Mouse (Mus musculus): ENCODE data around the gene Card14. TPM values are rescaled to one million over a fixed set of nuclear protein-coding genes. Genes with fewer than 3 reads are reported as not detected.
A peak's percentile ranks its signal among the peaks of the same experiment; 100 is the strongest.

Gene Card14
- polyA plus RNA-seq, 1 experiment from 2014 or later: 0.09 TPM

GRCm38 (mm10) chr11:119314252-119314936, 6.8 kb downstream of the Card14 start:
- H3K27me3 ChIP-seq (replicated peaks; ENCODE audit: control insufficient read depth, insufficient read depth, low read length): no peaks in the 10 kb centered on the region
- no peak overlapping the region for H3K4me3 ChIP-seq (ENCODE audit: low read depth, low read length)
- DNase-seq (ENCODE audit: low spot score): no peak
- H3K9ac ChIP-seq (ENCODE audit: low read length): no peak overlapping the region
- H3K4me1 ChIP-seq (ENCODE audit: control insufficient read depth, insufficient read depth, low read length): no peaks in the 10 kb centered on the region
- no peak for ATAC-seq
- no peaks in the 10 kb centered on the region for H3K36me3 ChIP-seq (ENCODE audit: control insufficient read depth, insufficient read depth, low read length)
- 84% methylated on average over 17 of the region's 17 CpGs for WGBS
- H3K27ac ChIP-seq (ENCODE audit: low read depth, low read length): no peak overlapping the region
- no peaks in the 10 kb centered on the region for H3K9me3 ChIP-seq (replicated peaks; ENCODE audit: control insufficient read depth, low read length)
- H3K4me2 ChIP-seq (ENCODE audit: low read length): no peak overlapping the region

GRCm38 (mm10) chr11:119316720-119317119, 9.2 kb downstream of the Card14 start:
- 86% methylated on average over 4 of the region's 4 CpGs for WGBS

GRCm38 (mm10) chr11:119322521-119322920, 15.0 kb downstream of the Card14 start:
- Histone ChIP-seq H3K36me3 (ENCODE audit: control insufficient read depth, insufficient read depth, low read length) (no peaks in the 10 kb centered on the region), H3K27ac (ENCODE audit: low read depth, low read length) (no peak overlapping the region), H3K4me1 (ENCODE audit: control insufficient read depth, insufficient read depth, low read length) (no peaks in the 10 kb centered on the region), H3K9me3 (replicated peaks; ENCODE audit: control insufficient read depth, low read length) (no peaks in the 10 kb centered on the region), H3K9ac (ENCODE audit: low read length) (no peak overlapping the region), H3K4me2 (ENCODE audit: low read length) (no peak overlapping the region), H3K4me3 (ENCODE audit: low read depth, low read length) (no peak overlapping the region), H3K27me3 (replicated peaks; ENCODE audit: control insufficient read depth, insufficient read depth, low read length) (no peaks in the 10 kb centered on the region)
- ATAC-seq (no peak), DNase-seq (ENCODE audit: low spot score) (no peak)
- 83% methylated on average over 13 of the region's 13 CpGs for WGBS

More at GRCm38 (mm10) chr11:119316720-119317119, 9.2 kb downstream of the Card14 start:
- H3K4me3 ChIP-seq (ENCODE audit: low read depth, low read length): no peak overlapping the region
- H3K4me1 ChIP-seq (ENCODE audit: control insufficient read depth, insufficient read depth, low read length): no peaks in the 10 kb centered on the region
- ATAC-seq (no peak), DNase-seq (ENCODE audit: low spot score) (no peak)
- H3K36me3 ChIP-seq (ENCODE audit: control insufficient read depth, insufficient read depth, low read length): no peaks in the 10 kb centered on the region
- H3K4me2 ChIP-seq (ENCODE audit: low read length): no peak overlapping the region
- H3K9me3 ChIP-seq (replicated peaks; ENCODE audit: control insufficient read depth, low read length): no peaks in the 10 kb centered on the region
- H3K9ac ChIP-seq (ENCODE audit: low read length): no peak overlapping the region
- no peaks in the 10 kb centered on the region for H3K27me3 ChIP-seq (replicated peaks; ENCODE audit: control insufficient read depth, insufficient read depth, low read length)
- no peak overlapping the region for H3K27ac ChIP-seq (ENCODE audit: low read depth, low read length)

- no peaks in the 10 kb centered on the region for H3K27me3 ChIP-seq (replicated peaks; ENCODE audit: control insufficient read depth, insufficient read depth, low read length)
- no peaks in the 10 kb centered on the region for H3K4me1 ChIP-seq (ENCODE audit: control insufficient read depth, insufficient read depth, low read length)
- H3K36me3 ChIP-seq (ENCODE audit: control insufficient read depth, insufficient read depth, low read length): no peaks in the 10 kb centered on the region
- H3K9ac ChIP-seq (ENCODE audit: low read length): no peak overlapping the region
- DNase-seq (ENCODE audit: low spot score): no peak
- H3K4me2 ChIP-seq (ENCODE audit: low read length): no peak overlapping the region
- 91% methylated on average over 1 of the region's 1 CpGs for WGBS
- no peak overlapping the region for H3K27ac ChIP-seq (ENCODE audit: low read depth, low read length)
- H3K9me3 ChIP-seq (replicated peaks; ENCODE audit: control insufficient read depth, low read length): no peaks in the 10 kb centered on the region
- ATAC-seq: no peak
- H3K4me3 ChIP-seq (ENCODE audit: low read depth, low read length): no peak overlapping the region
These were observed 17.5 kb downstream of the Card14 start for GRCm38 (mm10) chr11:119325068-119325467.

- H3K36me3 ChIP-seq (ENCODE audit: control insufficient read depth, insufficient read depth, low read length): no peaks in the 10 kb centered on the region
- no peaks in the 10 kb centered on the region for H3K27me3 ChIP-seq (replicated peaks; ENCODE audit: control insufficient read depth, insufficient read depth, low read length)
- H3K9ac ChIP-seq (ENCODE audit: low read length): no peak overlapping the region
- H3K27ac ChIP-seq (ENCODE audit: low read depth, low read length): no peak overlapping the region
- H3K4me1 ChIP-seq (ENCODE audit: control insufficient read depth, insufficient read depth, low read length): no peaks in the 10 kb centered on the region
- no peak for ATAC-seq
- DNase-seq (ENCODE audit: low spot score): no peak
- H3K9me3 ChIP-seq (replicated peaks; ENCODE audit: control insufficient read depth, low read length): no peaks in the 10 kb centered on the region
- H3K4me2 ChIP-seq (ENCODE audit: low read length): no peak overlapping the region
- no peak overlapping the region for H3K4me3 ChIP-seq (ENCODE audit: low read depth, low read length)
- 70% methylated on average over 4 of the region's 4 CpGs for WGBS
These were observed 23.0 kb downstream of the Card14 start for GRCm38 (mm10) chr11:119330592-119330991.

GRCm38 (mm10) chr11:119331970-119332369, 24.4 kb downstream of the Card14 start:
- no peaks in the 10 kb centered on the region for H3K4me1 ChIP-seq (ENCODE audit: control insufficient read depth, insufficient read depth, low read length)
- H3K4me3 ChIP-seq (ENCODE audit: low read depth, low read length): no peak overlapping the region
- ATAC-seq (no peak), DNase-seq (ENCODE audit: low spot score) (no peak)
- H3K27ac ChIP-seq (ENCODE audit: low read depth, low read length): no peak overlapping the region
- H3K9me3 ChIP-seq (replicated peaks; ENCODE audit: control insufficient read depth, low read length): no peaks in the 10 kb centered on the region
- no peaks in the 10 kb centered on the region for H3K27me3 ChIP-seq (replicated peaks; ENCODE audit: control insufficient read depth, insufficient read depth, low read length)
- 42% methylated on average over 3 of the region's 3 CpGs for WGBS
- H3K9ac ChIP-seq (ENCODE audit: low read length): no peak overlapping the region
- H3K36me3 ChIP-seq (ENCODE audit: control insufficient read depth, insufficient read depth, low read length): no peaks in the 10 kb centered on the region
- no peak overlapping the region for H3K4me2 ChIP-seq (ENCODE audit: low read length)

GRCm38 (mm10) chr11:119338271-119339059, 30.9 kb downstream of the Card14 start:
- DNase-seq (ENCODE audit: low spot score): no peak
- Histone ChIP-seq H3K4me1 (ENCODE audit: control insufficient read depth, insufficient read depth, low read length) (no peaks in the 10 kb centered on the region), H3K27ac (ENCODE audit: low read depth, low read length) (no peak overlapping the region), H3K27me3 (replicated peaks; ENCODE audit: control insufficient read depth, insufficient read depth, low read length) (no peaks in the 10 kb centered on the region), H3K9ac (ENCODE audit: low read length) (no peak overlapping the region), H3K4me3 (ENCODE audit: low read depth, low read length) (no peak overlapping the region), H3K36me3 (ENCODE audit: control insufficient read depth, insufficient read depth, low read length) (no peaks in the 10 kb centered on the region), H3K4me2 (ENCODE audit: low read length) (no peak overlapping the region), H3K9me3 (replicated peaks; ENCODE audit: control insufficient read depth, low read length) (no peaks in the 10 kb centered on the region)
- 77% methylated on average over 10 of the region's 10 CpGs for WGBS
- no peak for ATAC-seq

GRCm38 (mm10) chr11:119339179-119339578, 31.6 kb downstream of the Card14 start:
- Histone ChIP-seq H3K27ac (ENCODE audit: low read depth, low read length) (no peak overlapping the region), H3K9me3 (replicated peaks; ENCODE audit: control insufficient read depth, low read length) (no peaks in the 10 kb centered on the region), H3K4me2 (ENCODE audit: low read length) (no peak overlapping the region), H3K4me3 (ENCODE audit: low read depth, low read length) (no peak overlapping the region), H3K4me1 (ENCODE audit: control insufficient read depth, insufficient read depth, low read length) (no peaks in the 10 kb centered on the region), H3K36me3 (ENCODE audit: control insufficient read depth, insufficient read depth, low read length) (no peaks in the 10 kb centered on the region), H3K9ac (ENCODE audit: low read length) (no peak overlapping the region), H3K27me3 (replicated peaks; ENCODE audit: control insufficient read depth, insufficient read depth, low read length) (no peaks in the 10 kb centered on the region)
- 48% methylated on average over 5 of the region's 5 CpGs for WGBS
- ATAC-seq (no peak), DNase-seq (ENCODE audit: low spot score) (no peak)

GRCm38 (mm10) chr11:119339637-119340036, 32.1 kb downstream of the Card14 start:
- Histone ChIP-seq H3K9ac (ENCODE audit: low read length) (no peak overlapping the region), H3K4me1 (ENCODE audit: control insufficient read depth, insufficient read depth, low read length) (no peaks in the 10 kb centered on the region), H3K27me3 (replicated peaks; ENCODE audit: control insufficient read depth, insufficient read depth, low read length) (no peaks in the 10 kb centered on the region), H3K9me3 (replicated peaks; ENCODE audit: control insufficient read depth, low read length) (no peaks in the 10 kb centered on the region), H3K27ac (ENCODE audit: low read depth, low read length) (no peak overlapping the region), H3K36me3 (ENCODE audit: control insufficient read depth, insufficient read depth, low read length) (no peaks in the 10 kb centered on the region), H3K4me3 (ENCODE audit: low read depth, low read length) (no peak overlapping the region), H3K4me2 (ENCODE audit: low read length) (no peak overlapping the region)
- 8% methylated on average over 5 of the region's 5 CpGs for WGBS
- ATAC-seq (peak; percentile 50; the same call in 1 of the 2 replicates), DNase-seq (ENCODE audit: low spot score) (peak; percentile 94)

All from forebrain, embryonic 14.5 days (tissue).